Mouse (Mus musculus) limb, embryonic 11.5 days (tissue): Measurements from ENCODE around the gene Kdsr. TPM values are rescaled to one million over a fixed set of nuclear protein-coding genes. Genes with fewer than 3 reads are reported as not detected.

Experiments used
- ATAC-seq: fragments of 200-750 bp; cut with Nextera tagmentation; 2 replicates; pipeline ENCODE4 v1.8.0; 2017; ENCODE audit warnings: low read depth; ENCODE audit not compliant: insufficient number of reproducible peaks, low FRiP score, low TSS enrichment
- DNase-seq: peaks from one replicate; pipeline ENCODE4 v3.0.0-alpha.2; 2015; ENCODE audit warnings: low spot score
- H3K27ac ChIP-seq: fragments of 300-500 bp; sonication (generic); replicated peaks from 2 replicates; pipeline ENCODE4 v1.5.1; 2014; ENCODE audit warnings: low read depth, mild to moderate bottlenecking, low read length
- H3K27me3 ChIP-seq: fragments of 300-500 bp; sonication (generic); 2 replicates; pipeline ENCODE4 v1.6.1; 2014; ENCODE audit warnings: mild to moderate bottlenecking, low read length, mixed read lengths; ENCODE audit not compliant: control insufficient read depth, insufficient read depth
- H3K36me3 ChIP-seq: fragments of 300-500 bp; sonication (generic); 2 replicates; pipeline ENCODE4 v1.6.1; 2014; ENCODE audit warnings: mild to moderate bottlenecking, low read length, moderate library complexity, mixed read lengths; ENCODE audit not compliant: control insufficient read depth, insufficient read depth
- H3K4me1 ChIP-seq: fragments of 300-500 bp; sonication (generic); 2 replicates; pipeline ENCODE4 v1.6.1; 2014; ENCODE audit warnings: low read length, mixed read lengths; ENCODE audit not compliant: control insufficient read depth, insufficient read depth
- H3K4me2 ChIP-seq: fragments of 300-500 bp; sonication (generic); 2 replicates; pipeline ENCODE4 v1.6.1; 2014; ENCODE audit warnings: low read depth, mild to moderate bottlenecking, moderate library complexity; ENCODE audit not compliant: severe bottlenecking
- H3K4me3 ChIP-seq: fragments of 300-500 bp; sonication (generic); 2 replicates; pipeline ENCODE4 v1.5.1; 2014; ENCODE audit warnings: low read depth, low read length
- H3K9ac ChIP-seq: fragments of 300-500 bp; sonication (generic); 2 replicates; pipeline ENCODE4 v1.6.1; 2014; ENCODE audit warnings: mild to moderate bottlenecking, low read length
- H3K9me3 ChIP-seq: fragments of 300-500 bp; sonication (generic); 2 replicates; pipeline ENCODE4 v1.6.1; 2016; ENCODE audit warnings: low read length; ENCODE audit not compliant: control insufficient read depth
- WGBS: fragments of 180-500 bp; shearing (Covaris S2); extraction: QIAGEN DNeasy Blood & Tissue Kit; methylation state at CpG from one replicate; pipeline ENCODE4 v1.1.7; 2014; 5-methylcytosine and 5-hydroxymethylcytosine counted together
- polyA plus RNA-seq: library from polyadenylated mRNA; unstranded; fragments of >200 nt; fragmentation: Nextera tagmentation; extraction: Ambion mirVana; gene quantifications from 2 replicates; pipeline ENCODE4 v1.2.1, GENCODE M21; 2014

Gene Kdsr
- polyA plus RNA-seq, 1 experiment from 2014 or later = 11.2 TPM

DNA sequence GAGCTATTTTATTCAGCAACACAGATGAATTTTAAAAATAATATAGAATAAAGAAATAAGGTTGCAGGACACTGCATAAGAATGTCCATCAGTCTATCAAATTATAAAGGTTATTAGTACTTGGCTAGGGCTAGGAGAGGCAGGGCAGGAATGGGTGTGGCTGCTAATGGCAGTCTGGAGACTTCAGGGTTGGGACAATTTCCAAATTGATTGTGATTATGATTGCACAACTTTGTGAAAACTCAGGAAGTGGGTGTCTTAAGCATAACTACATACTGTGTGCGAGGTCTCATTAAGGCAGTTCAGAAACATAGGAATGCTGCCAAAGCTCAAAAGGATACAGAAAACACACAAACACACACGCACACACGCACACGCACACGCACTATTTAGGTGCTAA, 7.5 kb downstream of the Kdsr start:
- no peak overlapping the region for H3K4me3 ChIP-seq
- H3K27me3 ChIP-seq = no peaks in the 10 kb centered on the region
- no peak for ATAC-seq
- H3K9ac ChIP-seq = no peak overlapping the region
- no peak overlapping the region for H3K27ac ChIP-seq
- H3K4me1 ChIP-seq = no peaks in the 10 kb centered on the region
- WGBS = 92% methylated on average over 5 of the region's 5 CpGs
- no peaks in the 10 kb centered on the region for H3K9me3 ChIP-seq
- H3K4me2 ChIP-seq = no peak overlapping the region
- no peak for DNase-seq
- no peaks in the 10 kb centered on the region for H3K36me3 ChIP-seq

- Histone ChIP-seq H3K27ac (no peak overlapping the region), H3K9ac (no peak overlapping the region), H3K4me1 (no peaks in the 10 kb centered on the region), H3K27me3 (no peaks in the 10 kb centered on the region), H3K4me2 (no peak overlapping the region), H3K36me3 (peaks cover 2% of the 10 kb centered on the region; the same call in 1 of the 2 replicates), H3K4me3 (no peak overlapping the region), H3K9me3 (no peaks in the 10 kb centered on the region)
- no peak for ATAC-seq
- 89% methylated on average over 1 of the region's 1 CpGs for WGBS
- no peak for DNase-seq
Observed at GRCm38 (mm10) chr1:106750656-106751055, 8.9 kb downstream of the Kdsr start.

DNA sequence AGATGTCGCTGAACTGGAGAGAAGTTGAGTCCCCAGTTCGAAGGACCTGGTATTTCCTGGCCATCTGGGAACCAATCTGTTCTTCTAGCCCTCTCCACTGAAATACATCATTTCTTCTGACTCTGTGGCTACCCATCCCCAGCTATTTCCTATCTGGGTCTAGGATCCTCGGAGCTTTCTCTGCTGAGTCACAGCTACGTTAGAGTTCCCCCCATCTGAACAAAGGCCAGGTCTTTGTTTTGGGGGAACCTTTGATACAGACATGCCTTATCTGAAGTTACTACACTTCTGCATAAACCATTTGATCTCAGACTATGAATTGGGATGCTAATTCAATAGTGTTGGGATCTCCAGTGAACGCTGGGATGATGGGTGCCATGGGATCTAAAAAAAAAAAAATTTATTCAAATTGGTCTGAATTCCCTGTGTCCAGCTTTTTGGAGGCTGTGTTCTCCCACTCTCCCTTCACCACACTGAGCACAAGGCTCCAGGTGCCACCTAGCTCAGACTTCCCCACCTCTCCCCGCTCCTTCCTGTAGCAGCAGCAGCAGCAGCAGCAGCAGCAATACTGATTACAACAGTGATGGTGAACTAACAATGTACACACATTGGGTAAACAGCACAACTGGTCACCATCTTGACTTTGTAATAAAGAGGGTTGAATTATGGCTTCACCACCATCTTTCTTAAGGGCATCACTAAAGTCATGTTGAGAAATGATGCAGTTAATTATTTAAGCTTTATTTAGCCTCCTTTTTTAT, 10.8 kb downstream of the Kdsr start:
- WGBS = 88% methylated on average over 6 of the region's 6 CpGs
- ATAC-seq = no peak

GRCm38 (mm10) chr1:106742980-106743379, 16.5 kb downstream of the Kdsr start:
- ATAC-seq (no peak), DNase-seq (no peak)
- Histone ChIP-seq H3K4me1 (no peaks in the 10 kb centered on the region), H3K27ac (no peak overlapping the region), H3K27me3 (no peaks in the 10 kb centered on the region), H3K36me3 (peaks cover 2% of the 10 kb centered on the region; the same call in 1 of the 2 replicates), H3K4me3 (no peak overlapping the region), H3K9ac (no peak overlapping the region), H3K9me3 (no peaks in the 10 kb centered on the region), H3K4me2 (no peak overlapping the region)
- WGBS = 57% methylated on average over 6 of the region's 6 CpGs

More for the DNA sequence above, 10.8 kb downstream of the Kdsr start:
- Histone ChIP-seq H3K9me3 (no peaks in the 10 kb centered on the region), H3K4me3 (no peak overlapping the region), H3K9ac (no peak overlapping the region), H3K36me3 (peaks cover 2% of the 10 kb centered on the region; the same call in 1 of the 2 replicates), H3K27ac (no peak overlapping the region), H3K4me1 (no peaks in the 10 kb centered on the region), H3K27me3 (no peaks in the 10 kb centered on the region), H3K4me2 (no peak overlapping the region)
- DNase-seq = no peak

GRCm38 (mm10) chr1:106740735-106741134, 18.8 kb downstream of the Kdsr start:
- no peak for DNase-seq
- no peak overlapping the region for H3K4me2 ChIP-seq
- WGBS = 98% methylated on average over 4 of the region's 4 CpGs
- no peaks in the 10 kb centered on the region for H3K9me3 ChIP-seq
- no peak for ATAC-seq
- H3K36me3 ChIP-seq = no peaks in the 10 kb centered on the region
- no peaks in the 10 kb centered on the region for H3K4me1 ChIP-seq
- H3K27ac ChIP-seq = no peak overlapping the region
- H3K27me3 ChIP-seq = no peaks in the 10 kb centered on the region
- H3K4me3 ChIP-seq = no peak overlapping the region
- H3K9ac ChIP-seq = no peak overlapping the region

DNA sequence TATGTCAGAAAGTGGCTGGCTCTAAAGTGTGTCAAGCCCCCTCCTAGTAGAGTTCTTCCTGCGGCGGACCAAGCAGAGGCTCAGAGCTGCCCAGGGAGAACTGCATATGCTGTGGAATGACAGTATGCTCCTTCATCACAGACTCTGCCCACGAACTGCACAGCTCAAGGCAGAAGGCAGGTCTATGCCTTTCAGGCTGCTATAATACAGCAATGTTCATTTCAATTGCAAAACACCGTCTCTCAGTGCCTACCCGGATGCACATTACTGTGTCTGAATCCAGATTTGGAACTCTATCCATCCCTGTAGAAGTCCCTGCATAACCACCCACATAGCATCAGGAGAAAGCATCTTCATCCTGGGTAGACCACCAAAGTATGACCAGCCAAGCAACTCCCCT, 19.7 kb downstream of the Kdsr start:
- Histone ChIP-seq H3K27ac (no peak overlapping the region), H3K4me3 (no peak overlapping the region), H3K36me3 (no peaks in the 10 kb centered on the region), H3K9ac (no peak overlapping the region), H3K27me3 (no peaks in the 10 kb centered on the region), H3K4me2 (no peak overlapping the region), H3K9me3 (no peaks in the 10 kb centered on the region), H3K4me1 (no peaks in the 10 kb centered on the region)
- DNase-seq = no peak
- ATAC-seq = no peak
- WGBS = 95% methylated on average over 5 of the region's 5 CpGs

DNA sequence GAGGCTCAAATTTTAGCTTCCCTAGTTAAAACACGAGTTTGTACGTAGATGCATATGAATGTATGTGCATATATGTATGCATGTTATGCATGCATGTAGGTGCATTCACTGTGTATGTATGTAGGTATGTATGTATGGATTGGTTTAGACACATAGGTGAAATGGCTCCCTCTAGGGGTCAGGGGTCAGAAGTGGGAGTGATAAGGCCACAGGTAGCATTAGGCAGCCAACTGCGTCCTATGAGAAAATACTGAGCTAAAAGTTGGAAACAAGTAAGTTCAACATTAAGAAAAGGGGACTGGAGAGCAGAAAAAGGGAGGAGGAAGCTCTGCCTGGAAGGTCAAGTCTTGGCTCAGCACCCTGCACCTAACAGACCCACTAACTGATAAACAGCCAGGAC, 21.4 kb downstream of the Kdsr start:
- DNase-seq (peak; percentile 49), ATAC-seq (no peak)
- Histone ChIP-seq H3K4me2 (no peak overlapping the region), H3K4me3 (no peak overlapping the region), H3K36me3 (no peaks in the 10 kb centered on the region), H3K27me3 (no peaks in the 10 kb centered on the region), H3K27ac (no peak overlapping the region), H3K9me3 (no peaks in the 10 kb centered on the region), H3K9ac (no peak overlapping the region), H3K4me1 (no peaks in the 10 kb centered on the region)
- WGBS = 83% methylated on average over 3 of the region's 3 CpGs

- Histone ChIP-seq H3K27ac (no peak overlapping the region), H3K9ac (no peak overlapping the region)
- no peak for ATAC-seq
Observed at GRCm38 (mm10) chr1:106736211-106736610, 23.3 kb downstream of the Kdsr start.

GRCm38 (mm10) chr1:106735586-106735985, 23.9 kb downstream of the Kdsr start:
- no peak overlapping the region for H3K9ac ChIP-seq
- no peak for ATAC-seq
- H3K9me3 ChIP-seq = no peaks in the 10 kb centered on the region
- peak; percentile 65 for DNase-seq
- no peak overlapping the region for H3K4me2 ChIP-seq
- no peak overlapping the region for H3K27ac ChIP-seq
- no peak overlapping the region for H3K4me3 ChIP-seq
- WGBS = 71% methylated on average over 2 of the region's 2 CpGs
- no peaks in the 10 kb centered on the region for H3K4me1 ChIP-seq
- H3K27me3 ChIP-seq = no peaks in the 10 kb centered on the region
- H3K36me3 ChIP-seq = no peaks in the 10 kb centered on the region

More at GRCm38 (mm10) chr1:106736211-106736610, 23.3 kb downstream of the Kdsr start:
- no peak for DNase-seq
- Histone ChIP-seq H3K4me2 (no peak overlapping the region), H3K4me1 (no peaks in the 10 kb centered on the region), H3K9me3 (no peaks in the 10 kb centered on the region), H3K36me3 (no peaks in the 10 kb centered on the region), H3K27me3 (no peaks in the 10 kb centered on the region), H3K4me3 (no peak overlapping the region)
- 90% methylated on average over 8 of the region's 8 CpGs for WGBS
